Mouse (Mus musculus): ENCODE measurements around the gene Gm10100. TPM values are rescaled to one million over a fixed set of nuclear protein-coding genes. Genes with fewer than 3 reads are reported as not detected.
"Not testable (repeated sequence)": the region's sequence is repeated elsewhere in the genome, so short reads cannot be mapped to it uniquely, and the experiment has no call there.

The Gm10100 gene
- total RNA-seq, 2 experiments from 2014 or later: not detected

- intact Hi-C loops (cut with DNase I); DNase-seq (ENCODE audit: low spot score): not testable (repeated sequence)
Observed at GRCm38 (mm10) chr10:77750686-77751085, 24.4 kb downstream of the Gm10100 start.

- DNase-seq (ENCODE audit: low spot score); intact Hi-C loops (cut with DNase I): not testable (repeated sequence)
Observed at GRCm38 (mm10) chr10:77751254-77751653, 25.0 kb downstream of the Gm10100 start, which contains the start of gene Gm9736. Gene Gm9736, minus strand, starts transcription at chr10:77751354.

DNA sequence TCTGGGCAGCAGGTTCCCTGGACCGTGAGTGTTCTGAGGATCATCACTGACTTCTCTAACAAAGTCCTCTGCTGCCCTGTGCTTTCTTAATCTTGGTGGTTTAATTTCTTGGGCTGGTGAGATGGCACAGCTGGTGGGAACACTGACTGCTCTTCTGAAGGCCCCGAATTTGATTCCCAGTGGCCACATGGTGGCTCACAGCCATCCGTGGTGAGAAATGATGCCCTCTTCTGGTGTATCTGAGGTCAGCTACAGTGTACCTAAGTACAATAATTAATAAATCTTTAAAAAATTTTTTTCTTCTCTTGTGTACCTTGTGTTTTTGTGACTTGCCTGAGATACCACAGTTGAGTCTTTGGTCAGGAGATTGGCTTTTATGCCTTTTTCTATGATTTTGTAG lies 26.0 kb downstream of the Gm10100 start:
- intact Hi-C loops (cut with DNase I); DNase-seq (ENCODE audit: low spot score): not testable (repeated sequence)

GRCm38 (mm10) chr10:77753448-77753847 lies 27.2 kb downstream of the Gm10100 start:
- intact Hi-C loops (cut with DNase I): no loop called here
- DNase-seq (ENCODE audit: low spot score): no peak

DNA sequence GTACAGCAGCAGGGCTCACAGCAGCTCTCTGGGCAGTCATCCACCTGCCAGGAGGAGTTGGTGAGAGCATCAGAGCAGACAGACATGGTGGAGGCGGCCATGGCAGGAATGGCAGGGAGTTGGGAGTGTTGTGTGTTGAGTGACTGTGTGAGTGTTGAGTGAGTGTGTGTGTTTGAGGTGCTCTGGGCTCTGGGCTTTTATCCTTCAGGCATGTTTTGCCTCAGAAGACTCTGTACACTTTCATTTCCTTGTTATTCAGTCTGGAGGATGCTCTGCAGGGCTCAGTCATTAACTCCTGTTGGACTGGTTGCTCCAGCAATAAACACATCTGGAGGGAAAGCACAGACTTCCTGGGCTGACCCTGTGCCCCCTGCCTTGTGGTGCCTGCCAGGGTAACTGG lies 33.3 kb downstream of the Gm10100 start, which contains the start of gene Gm3233:
Gm3233 (minus strand) TSS at position 101 of the 400 bp plus-strand sequence.
- DNase-seq (ENCODE audit: low spot score); intact Hi-C loops (cut with DNase I): not testable (repeated sequence)

- intact Hi-C loops (cut with DNase I): no loop called here
- DNase-seq (ENCODE audit: low spot score): no peak
Observed at GRCm38 (mm10) chr10:77769727-77770126, 43.4 kb downstream of the Gm10100 start.

- intact Hi-C loops (cut with DNase I); DNase-seq (ENCODE audit: low spot score): not testable (repeated sequence)
Observed at GRCm38 (mm10) chr10:77771225-77771624, 44.9 kb downstream of the Gm10100 start, which contains the start of gene Gm3238. Gene Gm3238, minus strand, starts transcription at chr10:77771325.

DNA sequence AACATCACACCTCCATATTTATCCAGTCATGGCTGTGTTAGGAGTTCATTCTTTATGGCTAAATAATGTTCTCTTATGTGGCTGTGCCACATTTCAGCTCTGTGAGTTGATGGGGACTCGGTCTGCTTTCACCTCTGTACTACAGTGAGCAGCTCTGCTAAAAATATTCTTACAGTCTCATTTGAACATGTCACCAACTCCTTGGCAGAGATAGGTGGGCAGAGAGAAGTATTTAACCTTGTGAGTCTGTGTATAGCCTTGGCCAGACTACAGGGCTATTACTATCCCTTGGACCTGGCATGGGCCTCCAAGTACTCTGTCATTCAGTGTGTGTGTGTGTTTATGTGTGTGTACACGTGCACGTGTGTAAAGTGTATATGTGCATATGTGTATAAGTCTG lies 45.9 kb downstream of the Gm10100 start:
- intact Hi-C loops (cut with DNase I); DNase-seq (ENCODE audit: low spot score): not testable (repeated sequence)

Other genes starting within 250 kb of the Gm10100 start
- 1 to 10 TPM; 8.6 to 9.9 TPM for gene Fam207a, start 210.7 kb upstream of the Gm10100 start, total RNA-seq (2021)
- 1 to 10 TPM; 6.1 to 6.4 TPM for gene Itgb2, start 196.2 kb upstream of the Gm10100 start, total RNA-seq (2021)
- gene Pttg1ip, start 144.8 kb upstream of the Gm10100 start, total RNA-seq (2021): 100 to 1,000 TPM; 124 to 138 TPM
- gene Sumo3, start 120.4 kb upstream of the Gm10100 start, total RNA-seq (2021): 10 to 100 TPM; 54.8 to 61.2 TPM
- gene Gm49325, start 120.3 kb upstream of the Gm10100 start, total RNA-seq (2021): 10 to 100 TPM; 10.3 to 11.7 TPM
- 10 to 100 TPM; 66.7 to 68.4 TPM for gene Ube2g2, start 104.2 kb upstream of the Gm10100 start, total RNA-seq (2021)
- gene Tspear, start 39.9 kb upstream of the Gm10100 start, total RNA-seq (2021): not detected
- not detected for gene Gm19402, start 35.7 kb upstream of the Gm10100 start, total RNA-seq (2021)
- gene Gm9508, start 29.3 kb upstream of the Gm10100 start, total RNA-seq (2021): not detected
- gene Gm10272, start 19.9 kb upstream of the Gm10100 start, total RNA-seq (2021): not detected
- not detected for gene Gm10024, start 15.0 kb upstream of the Gm10100 start, total RNA-seq (2021)
- not detected for gene Gm10142, start 10.7 kb upstream of the Gm10100 start, total RNA-seq (2021)
- not detected for gene Krtap12-1, start 5.9 kb upstream of the Gm10100 start, total RNA-seq (2021)
- gene Gm18596, start 16.2 kb downstream of the Gm10100 start, total RNA-seq (2021): not detected
- gene Gm9736, start 24.9 kb downstream of the Gm10100 start, total RNA-seq (2021): not detected
- gene Gm3233, start 33.2 kb downstream of the Gm10100 start, total RNA-seq (2021): not detected
- gene Gm3238, start 44.8 kb downstream of the Gm10100 start, total RNA-seq (2021): not detected
- not detected for gene Gm7138, start 50.5 kb downstream of the Gm10100 start, total RNA-seq (2021)
- gene Gm3250, start 56.1 kb downstream of the Gm10100 start, total RNA-seq (2021): not detected
- not detected for gene Gm7137, start 61.7 kb downstream of the Gm10100 start, total RNA-seq (2021)
- not detected for gene Gm9639, start 68.6 kb downstream of the Gm10100 start, total RNA-seq (2021)
- not detected for gene Gm19668, start 72.6 kb downstream of the Gm10100 start, total RNA-seq (2021)
- not detected for gene Gm9507, start 85.4 kb downstream of the Gm10100 start, total RNA-seq (2021)
- not detected for gene Gm2696, start 88.2 kb downstream of the Gm10100 start, total RNA-seq (2021)
- not detected for gene Krtap10-4, start 100.6 kb downstream of the Gm10100 start, total RNA-seq (2021)
- not detected for gene Krtap10-10, start 109.5 kb downstream of the Gm10100 start, total RNA-seq (2021)
- not detected for gene Gm36176, start 120.3 kb downstream of the Gm10100 start, total RNA-seq (2021)
- gene Gm10318, start 126.4 kb downstream of the Gm10100 start, total RNA-seq (2021): not detected
- not detected for gene Gm3285, start 135.5 kb downstream of the Gm10100 start, total RNA-seq (2021)
- gene Lrrc3, start 176.1 kb downstream of the Gm10100 start, total RNA-seq (2021): under 1 TPM; 0.65 to 0.73 TPM
- under 1 TPM; 0.55 to 0.56 TPM for gene Trpm2, start 244.1 kb downstream of the Gm10100 start, total RNA-seq (2021)

Measured in heart, postnatal 25 days (tissue).